Mouse (Mus musculus): ENCODE data around the gene Larp4. TPM values are rescaled to one million over a fixed set of nuclear protein-coding genes. Genes with fewer than 3 reads are reported as not detected.

Gene Larp4
- total and polyA plus RNA-seq, 3 experiments: 168 to 216 (median 193) TPM

- Histone ChIP-seq H3K9ac (ENCODE audit: control insufficient read depth, low read depth, low read length, poor library complexity, severe bottlenecking) (no peak overlapping the region), H3K27ac (ENCODE audit: control insufficient read depth, low read depth, low read length) (no peak overlapping the region), H3K27me3 (ENCODE audit: control insufficient read depth in 1 of 2, insufficient read depth in 2 of 2, low read length in 2 of 2) (no peaks in the 10 kb centered on the region), H3K79me2 (ENCODE audit: control insufficient read depth, insufficient read depth, low read length, poor library complexity) (no peaks in the 10 kb centered on the region), H3K36me3 (ENCODE audit: control insufficient read depth in 1 of 2, insufficient read depth in 2 of 2, low read length in 2 of 2) (peaks cover 0 to 13% of the 10 kb centered on the region in 2 experiments; a peak in 2 of 4 replicates), H3K9me3 (replicated peaks; ENCODE audit: insufficient read depth, low read length) (no peaks in the 10 kb centered on the region), H3K4me3 (ENCODE audit: control insufficient read depth in 1 of 2, insufficient read depth in 1 of 2, low read depth in 2 of 2, low read length in 2 of 2) (no peak overlapping the region), H3K4me1 (ENCODE audit: control insufficient read depth in 1 of 2, insufficient read depth in 2 of 2, low read length in 2 of 2) (0 out of 4 replicates have a peak, but pooled peaks cover 0 to 3% of the 10 kb centered on the region in 2 experiments)
- TF ChIP-seq MAX (IDR thresholded peaks at IDR 0.05; ENCODE audit: low read length) (no peak), HCFC1 (IDR thresholded peaks at IDR 0.05; ENCODE audit: low read depth, low read length) (no peak), USF2 (IDR thresholded peaks at IDR 0.05; ENCODE audit: borderline replicate concordance in 1 of 2, insufficient read depth in 1 of 2, low read depth in 1 of 2, low read length in 2 of 2) (no peak), SMC3 (IDR thresholded peaks at IDR 0.05; ENCODE audit: low read depth, low read length) (no peak), E2F4 (IDR thresholded peaks at IDR 0.05; ENCODE audit: borderline replicate concordance, low read depth, low read length) (no peak), BHLHE40 (IDR thresholded peaks at IDR 0.05; ENCODE audit: borderline replicate concordance, low read depth, low read length) (no peak), UBTF (IDR thresholded peaks at IDR 0.05; ENCODE audit: borderline replicate concordance, insufficient read depth, low read depth, low read length) (no peak), MXI1 (IDR thresholded peaks at IDR 0.05; ENCODE audit: low read depth, low read length) (no peak), POLR2A (IDR thresholded peaks at IDR 0.05; ENCODE audit: control insufficient read depth in 1 of 2, insufficient read depth in 1 of 2, low read depth in 1 of 2, low read length in 2 of 2, poor library complexity in 1 of 2) (no peak), JUND (IDR thresholded peaks at IDR 0.05; ENCODE audit: low read depth, low read length) (no peak), MEF2A (IDR thresholded peaks at IDR 0.05; ENCODE audit: extremely low read depth, insufficient replicate concordance, low read depth, low read length, poor library complexity, severe bottlenecking) (no peak), ZC3H11A (IDR thresholded peaks at IDR 0.05; ENCODE audit: low read depth, low read length) (no peak), TBP (IDR thresholded peaks at IDR 0.05; ENCODE audit: low read depth, low read length) (no peak), TCF12 (IDR thresholded peaks at IDR 0.05; ENCODE audit: low read depth, low read length) (no peak), KAT2A (conservative IDR thresholded peaks at IDR 0.05; ENCODE audit: low read depth, low read length) (no peak), TAL1 (IDR thresholded peaks at IDR 0.05; ENCODE audit: low read length) (no peak), CHD1 (IDR thresholded peaks at IDR 0.05; ENCODE audit: low read depth, low read length) (no peak), ETS1 (IDR thresholded peaks at IDR 0.05; ENCODE audit: low read depth, low read length) (no peak)
- DNase-seq (ENCODE audit: low read depth, low spot score): no peak
Measured at GRCm38 (mm10) chr15:100018280-100018899, 48.5 kb downstream of the Larp4 start.

- TF ChIP-seq CTCF (IDR thresholded peaks at IDR 0.05 in 2 of 3, conservative IDR thresholded peaks at IDR 0.05 in 1 of 3; ENCODE audit: control insufficient read depth in 1 of 3, insufficient read depth in 1 of 3, low read depth in 2 of 3, low read length in 3 of 3, poor library complexity in 1 of 3, severe bottlenecking in 1 of 3): peak in 2 of 3 experiments; percentile 21 to 46; a peak in 3 of 6 replicates
- no peak for TF ChIP-seq ETS1 (IDR thresholded peaks at IDR 0.05; ENCODE audit: low read depth, low read length)
- TF ChIP-seq MYC (IDR thresholded peaks at IDR 0.05; ENCODE audit: low read depth, low read length): 0 out of 2 replicates have a peak, but pooled peaks have one; percentile 63
- no peaks in the 10 kb centered on the region for H3K36me3 ChIP-seq (ENCODE audit: control insufficient read depth in 1 of 2, insufficient read depth in 2 of 2, low read length in 2 of 2)
- 0 out of 4 replicates have a peak, but pooled peaks cover 0 to 3% of the 10 kb centered on the region in 2 experiments for H3K4me1 ChIP-seq (ENCODE audit: control insufficient read depth in 1 of 2, insufficient read depth in 2 of 2, low read length in 2 of 2)
- H3K27ac ChIP-seq (ENCODE audit: control insufficient read depth, low read depth, low read length): no peak overlapping the region
- no peaks in the 10 kb centered on the region for H3K27me3 ChIP-seq (ENCODE audit: control insufficient read depth in 1 of 2, insufficient read depth in 2 of 2, low read length in 2 of 2)
- peak; percentile 46 for DNase-seq (ENCODE audit: low read depth, low spot score)
- H3K9ac ChIP-seq (ENCODE audit: control insufficient read depth, low read depth, low read length, poor library complexity, severe bottlenecking): no peak overlapping the region
- no peak overlapping the region for H3K4me3 ChIP-seq (ENCODE audit: control insufficient read depth in 1 of 2, insufficient read depth in 1 of 2, low read depth in 2 of 2, low read length in 2 of 2)
- H3K79me2 ChIP-seq (ENCODE audit: control insufficient read depth, insufficient read depth, low read length, poor library complexity): no peaks in the 10 kb centered on the region
- H3K9me3 ChIP-seq (replicated peaks; ENCODE audit: insufficient read depth, low read length): no peaks in the 10 kb centered on the region
Measured at GRCm38 (mm10) chr15:100021175-100021574, 51.3 kb downstream of the Larp4 start.

Measured in MEL (cell line).